Mouse (Mus musculus) erythroblast, embryonic 14.5 days (primary cell): ENCODE results near the gene Gigyf2.

Experiments
- GATA1 ChIP-seq: IDR thresholded peaks from 2 replicates; pipeline ENCODE4 v1.6.1; 2012; ENCODE audit warnings: low read length, inconsistent platforms, mixed read lengths
- TAL1 ChIP-seq: IDR thresholded peaks from 3 replicates; pipeline ENCODE4 v1.6.1; 2012; ENCODE audit warnings: low read length, inconsistent platforms, mixed read lengths

DNA sequence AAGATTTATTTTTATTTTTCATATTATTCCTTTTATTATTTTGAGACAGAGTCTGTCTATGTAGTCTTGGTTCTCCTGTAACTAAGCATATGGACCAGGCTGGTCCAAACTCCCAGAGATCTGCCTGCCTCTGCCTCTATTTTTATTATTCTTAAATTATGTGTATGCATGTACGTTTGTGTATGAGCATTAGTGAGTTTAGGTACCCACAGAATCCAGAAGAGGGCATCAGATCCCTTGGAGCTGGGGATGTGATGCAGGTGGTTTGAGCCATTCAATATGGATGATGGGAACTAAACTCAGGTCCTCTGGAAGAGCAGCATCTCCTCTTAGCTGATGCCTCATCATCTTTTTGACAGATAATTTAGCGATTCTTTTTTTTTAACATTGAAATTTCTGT, 11.4 kb upstream of the Gigyf2 start:
- TF ChIP-seq TAL1 (no peak), GATA1 (no peak)
